Mouse (Mus musculus) CH12.LX (cell line): ENCODE data around the gene Pum1. TPM values are rescaled to one million over a fixed set of nuclear protein-coding genes. Genes with fewer than 3 reads are reported as not detected.

Source experiments
- DNase-seq: peaks from one replicate; pipeline ENCODE4 v3.0.0-alpha.2; 2013; ENCODE audit errors: extremely low read depth
- H3K27ac ChIP-seq: 2 replicates; pipeline ENCODE4 v1.5.1; 2012; ENCODE audit warnings: low read depth, mild to moderate bottlenecking, control low read depth, moderate library complexity; ENCODE audit not compliant: insufficient read depth
- H3K27me3 ChIP-seq: replicated peaks from 2 replicates; pipeline ENCODE3; 2012; ENCODE audit warnings: inconsistent platforms
- H3K36me3 ChIP-seq, 2 experiments: replicated peaks in 1 of 2; 2 replicates each; pipeline versions ENCODE3 to v1.6.1; 2012; ENCODE audit warnings: inconsistent platforms in 1 of 2, low read length in 1 of 2, mild to moderate bottlenecking in 1 of 2, mixed read lengths in 1 of 2, moderate library complexity in 1 of 2; ENCODE audit not compliant: control insufficient read depth in 1 of 2, insufficient read depth in 1 of 2
- H3K4me1 ChIP-seq, 2 experiments: 2 replicates each; pipeline ENCODE4 v1.6.1; 2012; ENCODE audit warnings: inconsistent platforms in 1 of 2, moderate library complexity in 1 of 2; ENCODE audit not compliant: insufficient read depth in 2 of 2, control insufficient read depth in 1 of 2
- H3K4me2 ChIP-seq: 2 replicates; pipeline ENCODE4 v1.6.1; 2012; ENCODE audit warnings: low read depth, mild to moderate bottlenecking, control low read depth; ENCODE audit not compliant: poor library complexity, insufficient read depth, severe bottlenecking
- H3K4me3 ChIP-seq, 3 experiments: fragments of 150-350 bp in 1 of 3; sonication (generic) in 1 of 3; replicated peaks in 1 of 3; 2 replicates each; pipeline versions ENCODE3 to v1.5.1; 2011 to 2012; ENCODE audit warnings: low read depth in 2 of 3, low read length in 2 of 3, mild to moderate bottlenecking in 2 of 3, moderate library complexity in 2 of 3, control low read depth in 1 of 3, improper control_type of control experiment in 1 of 3, inconsistent platforms in 1 of 3, mixed read lengths in 1 of 3; ENCODE audit not compliant: poor library complexity in 1 of 3
- H3K79me2 ChIP-seq: replicated peaks from 2 replicates; pipeline ENCODE4 v1.6.1; 2012; ENCODE audit warnings: mild to moderate bottlenecking, moderate library complexity; ENCODE audit not compliant: control insufficient read depth, poor library complexity, insufficient read depth, severe bottlenecking; ENCODE audit errors: extremely low read depth
- H3K9ac ChIP-seq: 2 replicates; pipeline ENCODE4 v1.6.1; 2012; ENCODE audit warnings: low read depth, mild to moderate bottlenecking, control low read depth, moderate library complexity; ENCODE audit not compliant: insufficient read depth
- H3K9me3 ChIP-seq: replicated peaks from 2 replicates; pipeline ENCODE3; 2012; ENCODE audit warnings: low read length, inconsistent platforms, mixed read lengths
- BHLHE40 ChIP-seq: IDR thresholded peaks from 2 replicates; pipeline ENCODE4 v1.6.1; 2011; ENCODE audit warnings: mild to moderate bottlenecking, low read depth, low read length, improper control_type of control experiment
- CHD1 ChIP-seq: IDR thresholded peaks from 2 replicates; pipeline ENCODE4 v1.6.1; 2012; ENCODE audit warnings: low read depth, low read length, improper control_type of control experiment, inconsistent platforms
- CTCF ChIP-seq, 2 experiments: IDR thresholded peaks in 1 of 2; conservative IDR thresholded peaks in 1 of 2; 2 replicates each; pipeline ENCODE4 v1.5.1; 2011 to 2012; ENCODE audit warnings: low read depth in 2 of 2, low read length in 2 of 2, improper control_type of control experiment in 1 of 2, inconsistent platforms in 1 of 2, mild to moderate bottlenecking in 1 of 2, moderate library complexity in 1 of 2
- ETS1 ChIP-seq: conservative IDR thresholded peaks from 2 replicates; pipeline ENCODE4 v1.6.1; 2012; ENCODE audit warnings: low read depth, mild to moderate bottlenecking, inconsistent platforms, low read length, improper control_type of control experiment, moderate library complexity
- MAX ChIP-seq: IDR thresholded peaks from 2 replicates; pipeline ENCODE4 v1.6.1; 2011; ENCODE audit warnings: low read length, improper control_type of control experiment
- NELFE ChIP-seq: IDR thresholded peaks from 2 replicates; pipeline ENCODE4 v1.6.1; 2011; ENCODE audit warnings: low read depth, low read length, improper control_type of control experiment
- NRF1 ChIP-seq: IDR thresholded peaks from 2 replicates; pipeline ENCODE4 v1.6.1; 2014; ENCODE audit warnings: low read depth, mild to moderate bottlenecking, inconsistent platforms, low read length, improper control_type of control experiment, moderate library complexity
- PAX5 ChIP-seq: IDR thresholded peaks from 2 replicates; pipeline ENCODE4 v1.6.1; 2012; ENCODE audit warnings: low read length, inconsistent platforms, mixed read lengths
- POLR2A ChIP-seq: IDR thresholded peaks from 2 replicates; pipeline ENCODE4 v1.6.1; 2011; ENCODE audit warnings: low read depth, mild to moderate bottlenecking, improper control_type of control experiment, low read length
- RCOR1 ChIP-seq: conservative IDR thresholded peaks from 2 replicates; pipeline ENCODE4 v1.6.1; 2012; ENCODE audit warnings: low read depth, mild to moderate bottlenecking, inconsistent platforms, low read length, improper control_type of control experiment
- SMC3 ChIP-seq: IDR thresholded peaks from 2 replicates; pipeline ENCODE4 v1.6.1; 2011; ENCODE audit warnings: low read depth, low read length, improper control_type of control experiment
- TBP ChIP-seq: conservative IDR thresholded peaks from 2 replicates; pipeline ENCODE4 v1.6.1; 2011; ENCODE audit warnings: low read depth, low read length, improper control_type of control experiment
- TCF12 ChIP-seq: IDR thresholded peaks from 2 replicates; pipeline ENCODE4 v1.6.1; 2014; ENCODE audit warnings: low read depth, mild to moderate bottlenecking, inconsistent platforms, low read length, improper control_type of control experiment
- USF1 ChIP-seq: IDR thresholded peaks from 2 replicates; pipeline ENCODE4 v1.6.1; 2014; ENCODE audit warnings: low read depth, mild to moderate bottlenecking, inconsistent platforms, low read length, improper control_type of control experiment
- ZKSCAN1 ChIP-seq: IDR thresholded peaks from 2 replicates; pipeline ENCODE4 v1.6.1; 2012; ENCODE audit warnings: low read depth, inconsistent platforms, low read length, improper control_type of control experiment, borderline replicate concordance
- dilution Hi-C: fragments of 300-500 bp; cut with MboI; formaldehyde crosslinking; loops from 2 replicates; pipeline ENCODE4 v1.14.3; 2020; ENCODE audit warnings: low sequenced_read_pairs; ENCODE audit not compliant: extremely low pct_unique_long_range_greater_than_20kb, extremely low pct_ligation_motif_present
- in situ Hi-C: fragments of 300-500 bp; cut with MboI; formaldehyde crosslinking; loops from 3 replicates; pipeline ENCODE4 v1.14.3; 2019; ENCODE audit warnings: low sequenced_read_pairs, low pct_ligation_motif_present, low pct_unique_long_range_greater_than_20kb, mixed read lengths
- polyA plus RNA-seq: library from polyadenylated mRNA; unstranded; fragments of >175 nt; gene quantifications from 2 replicates; pipeline ENCODE4 v1.2.1, GENCODE M21; 2012; ENCODE audit warnings: low read depth; ENCODE audit not compliant: insufficient read length
- total RNA-seq, 2 experiments: library from RNA; depleted of rRNA; stranded (reverse); fragments of 300-350 nt in 1 of 2; fragments of >200 nt in 1 of 2; gene quantifications; 2 replicates each; pipeline ENCODE4 v1.2.3; 2012 to 2014

Pum1 gene
- total and polyA plus RNA-seq, 3 experiments = 17.1 to 41.0 (median 38.0) TPM

GRCm38 (mm10) chr4:130793180-130793501 lies 130.0 kb downstream of the Pum1 start:
- Histone ChIP-seq H3K9me3 (no peaks in the 10 kb centered on the region), H3K4me1 (peaks cover 6 to 10% of the 10 kb centered on the region in 2 experiments), H3K9ac (no peak overlapping the region), H3K36me3 (no peaks in the 10 kb centered on the region), H3K79me2 (no peaks in the 10 kb centered on the region), H3K27me3 (peaks cover 76% of the 10 kb centered on the region), H3K4me2 (peak overlapping the region; percentile 79), H3K27ac (no peak overlapping the region), H3K4me3 (peak overlapping the region in 1 of 3 experiments; percentile 52)
- TF ChIP-seq POLR2A = no peak
- no peak for TF ChIP-seq ETS1
- no peak for TF ChIP-seq CHD1
- TF ChIP-seq RCOR1 = no peak
- TF ChIP-seq BHLHE40 = no peak
- no peak for TF ChIP-seq TBP
- no peak for TF ChIP-seq PAX5
- in situ Hi-C loops = no loop called here
- dilution Hi-C loops = no loop called here
- DNase-seq = no peak

- no peak overlapping the region for H3K9ac ChIP-seq
- peaks cover 89% of the 10 kb centered on the region for H3K27me3 ChIP-seq
- H3K36me3 ChIP-seq = no peaks in the 10 kb centered on the region
- TF ChIP-seq CTCF (conservative IDR thresholded peaks at IDR 0.05 in 1 of 2, IDR thresholded peaks at IDR 0.05 in 1 of 2; ENCODE audit: low read depth in 2 of 2, low read length in 2 of 2) (no peak), ZKSCAN1 (no peak), USF1 (no peak), TBP (no peak), MAX (no peak), NELFE (no peak), SMC3 (no peak), TCF12 (no peak)
- no peak for DNase-seq
- in situ Hi-C loops = no loop called here
- no peaks in the 10 kb centered on the region for H3K79me2 ChIP-seq
- H3K4me1 ChIP-seq = peaks cover 6 to 10% of the 10 kb centered on the region in 2 experiments
- no peak overlapping the region for H3K4me3 ChIP-seq
- no peak overlapping the region for H3K27ac ChIP-seq
- dilution Hi-C loops = no loop called here
- H3K9me3 ChIP-seq = no peaks in the 10 kb centered on the region
- H3K4me2 ChIP-seq = no peak overlapping the region
These were observed 131.7 kb downstream of the Pum1 start for GRCm38 (mm10) chr4:130794771-130795170.

GRCm38 (mm10) chr4:130795970-130796369 lies 132.8 kb downstream of the Pum1 start:
- Histone ChIP-seq H3K36me3 (no peaks in the 10 kb centered on the region), H3K4me3 (no peak overlapping the region), H3K9ac (no peak overlapping the region), H3K9me3 (no peaks in the 10 kb centered on the region), H3K4me2 (no peak overlapping the region), H3K27me3 (peaks cover 91% of the 10 kb centered on the region), H3K79me2 (no peaks in the 10 kb centered on the region), H3K4me1 (peaks cover 6 to 10% of the 10 kb centered on the region in 2 experiments), H3K27ac (no peak overlapping the region)
- no peak for TF ChIP-seq NRF1
- in situ Hi-C loops = no loop called here
- no peak for DNase-seq
- dilution Hi-C loops = no loop called here
